Mouse (Mus musculus) G1E (cell line): ENCODE data around the gene Gmpr.

ENCODE experiments used
- CTCF ChIP-seq: IDR thresholded peaks from 2 replicates; pipeline ENCODE4 v1.5.1; 2012; ENCODE audit warnings: low read depth, low read length, inconsistent platforms, mixed read lengths
- GATA1 ChIP-seq: IDR thresholded peaks from 2 replicates; pipeline ENCODE4 v1.6.1; 2012; ENCODE audit warnings: borderline replicate concordance, low read length, inconsistent platforms, mixed read lengths
- GATA2 ChIP-seq: IDR thresholded peaks from 2 replicates; pipeline ENCODE4 v1.6.1; 2012; ENCODE audit warnings: low read depth, low read length, inconsistent platforms, borderline replicate concordance
- POLR2AphosphoS5 ChIP-seq: IDR thresholded peaks from 2 replicates; pipeline ENCODE4 v1.6.1; 2012; ENCODE audit warnings: low read depth, low read length, inconsistent platforms; ENCODE audit not compliant: insufficient replicate concordance
- TAL1 ChIP-seq: conservative IDR thresholded peaks from 2 replicates; pipeline ENCODE4 v1.6.1; 2012; ENCODE audit warnings: low read depth, low read length, inconsistent platforms, mixed read lengths

GRCm38 (mm10) chr13:45562011-45562410 lies 54.8 kb downstream of the Gmpr start:
- TF ChIP-seq CTCF (no peak), GATA2 (no peak), GATA1 (no peak), TAL1 (no peak), POLR2AphosphoS5 (no peak)
